ENCODE assay signal across 9 mouse cellular contexts in the genomic region with DNA sequence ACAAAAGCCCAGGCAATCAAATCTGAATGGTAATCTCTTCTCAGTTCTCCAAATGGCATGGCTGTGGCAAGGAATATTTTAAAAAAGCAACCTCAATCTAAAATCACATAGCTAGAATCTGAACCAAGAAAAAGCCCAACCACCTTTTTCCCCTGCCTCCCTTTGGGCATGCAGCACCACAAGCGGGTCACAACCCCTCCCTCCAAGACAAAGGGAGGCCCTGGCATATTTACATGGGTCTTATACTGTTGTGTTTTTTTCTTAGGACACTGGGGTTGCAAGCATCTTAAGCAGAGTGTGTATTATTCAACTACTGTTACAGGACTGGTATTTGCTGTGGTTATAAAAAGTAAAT. TPM values are rescaled to one million over a fixed set of nuclear protein-coding genes. Genes with fewer than 3 reads are reported as not detected.
DNase-seq lines count a peak whose midpoint lies in the region; ATAC-seq lines count a peak whose summit lies in the region.
"Had no signal": no experiment of that assay in that cellular context is flagged by ENCODE, and none has a peak within 500 bp of the region (broad histone marks: within the 10 kb centered on the region; RNA-seq: fewer than 3 reads in every experiment).

No protein-coding gene starts in this region.

- H3K4me2 ChIP-seq in stomach, embryonic 15.5 days, result no peak overlapping the region

- peak overlapping the region; percentile 78 for H3K27ac ChIP-seq in stomach, embryonic 15.5 days

- H3K4me3 ChIP-seq in stomach, embryonic 15.5 days (replicated peaks), result no peak overlapping the region

- peaks cover 44% of the 10 kb centered on the region for H3K36me3 ChIP-seq in stomach, embryonic 15.5 days

- ATAC-seq in stomach, embryonic 15.5 days (ENCODE audit: insufficient read depth, low FRiP score, low read depth), result 0 out of 2 replicates have a peak, but pooled peaks have one; percentile 27
- no peak for ATAC-seq in megakaryocyte-erythroid progenitor cell, adult 5-6 weeks (replicated peaks; ENCODE audit: low FRiP score, low TSS enrichment, poor library complexity, severe bottlenecking)
- ATAC-seq in erythroblast, adult 5-6 weeks (replicated peaks; ENCODE audit: low FRiP score, poor library complexity, severe bottlenecking), result no peak

- H3K27me3 ChIP-seq in stomach, embryonic 15.5 days (replicated peaks), result no peaks in the 10 kb centered on the region

- WGBS in stomach, embryonic 15.5 days, result 26% methylated on average over 1 of the region's 1 CpGs

- H3K9me3 ChIP-seq in stomach, embryonic 15.5 days, result no peaks in the 10 kb centered on the region

- no peak overlapping the region for H3K9ac ChIP-seq in stomach, embryonic 15.5 days

- peak; percentile 66 for DNase-seq in ovary, adult 18-20 months (ENCODE audit: low spot score)
- no peak for DNase-seq in ovary, postnatal 10 days (ENCODE audit: low spot score)
- DNase-seq in heart, adult 8-10 months (ENCODE audit: low spot score), result peak; percentile 52
- DNase-seq in kidney, postnatal 4 days, result peak; percentile 49 to 71
- no peak for DNase-seq in urinary bladder, adult 18-20 months (ENCODE audit: low spot score in 2 of 2)

- 0 out of 2 replicates have a peak, but pooled peaks cover 5% of the 10 kb centered on the region for H3K4me1 ChIP-seq in stomach, embryonic 15.5 days

RNA-seq across cellular contexts. Expression of a gene that starts 16.1 kb away (rescaled TPM):
- 10 to 100 TPM in 3 of 4 experiments, 1 to 10 TPM in 1; 9.5 to 13.5 (median 12.3) TPM for total RNA-seq in heart, adult 8-10 months (2022)
- polyA plus RNA-seq in stomach, embryonic 15.5 days (2015; fragmentation: Nextera tagmentation; extraction: Ambion mirVana), result 186 and 196 TPM in 2 replicates
- total RNA-seq in megakaryocyte-erythroid progenitor cell, adult 5-6 weeks (2014; fragmentation: Nextera tagmentation), result 45.0 and 45.9 TPM in 2 replicates
- 45.1 and 57.4 TPM in 2 replicates for total RNA-seq in megakaryocyte-erythroid progenitor cell, adult 5-6 weeks (2017)
- total RNA-seq in erythroblast, adult 5-6 weeks (2015; ENCODE audit: low replicate concordance), result 41.7 and 48.3 TPM in 2 replicates
- 31.8 and 41.7 TPM in 2 replicates for total RNA-seq in erythroblast, adult 5-6 weeks (2017; ENCODE audit: low replicate concordance)

RNA-seq across cellular contexts. Expression of a gene that starts 58.3 kb away (rescaled TPM):
- not detected for total RNA-seq in heart, adult 8-10 months (2022)
- polyA plus RNA-seq in stomach, embryonic 15.5 days (2015; fragmentation: Nextera tagmentation; extraction: Ambion mirVana), result 0.19 TPM in 1 of 2 replicates, not detected in the other
- total RNA-seq in megakaryocyte-erythroid progenitor cell, adult 5-6 weeks (2014; fragmentation: Nextera tagmentation), result not detected in 2 replicates
- total RNA-seq in megakaryocyte-erythroid progenitor cell, adult 5-6 weeks (2017), result not detected in 2 replicates
- total RNA-seq in erythroblast, adult 5-6 weeks (2015; ENCODE audit: low replicate concordance), result not detected in 2 replicates
- not detected in 2 replicates for total RNA-seq in erythroblast, adult 5-6 weeks (2017; ENCODE audit: low replicate concordance)
- total RNA-seq: adrenal gland, postnatal 36 days had no signal

Comparison
In these comparisons a context has a peak if more than half of its experiments do, and no peak if none do; other contexts are left out.
1. DNase-seq: peak in ovary, adult 18-20 months (single experiment), heart, adult 8-10 months (single experiment) and kidney, postnatal 4 days (2 of 2); none in ovary, postnatal 10 days (single experiment) and urinary bladder, adult 18-20 months (0 of 2).